Mouse (Mus musculus) embryonic facial prominence, embryonic 11.5 days (tissue): ENCODE results near the gene Ppara. TPM values are rescaled to one million over a fixed set of nuclear protein-coding genes. Genes with fewer than 3 reads are reported as not detected.

Experiments used
- ATAC-seq: fragments of 200-750 bp; cut with Nextera tagmentation; replicated peaks from 2 replicates; pipeline ENCODE4 v1.8.0; 2017; ENCODE audit warnings: low read depth; ENCODE audit not compliant: insufficient number of reproducible peaks, low FRiP score, low TSS enrichment
- DNase-seq: peaks from one replicate; pipeline ENCODE4 v3.0.0-alpha.2; 2015; ENCODE audit warnings: low spot score
- H3K27ac ChIP-seq: fragments of 300-500 bp; sonication (generic); replicated peaks from 2 replicates; pipeline ENCODE4 v1.5.1; 2014; ENCODE audit warnings: mild to moderate bottlenecking, low read depth, low read length, control low read depth
- H3K27me3 ChIP-seq: fragments of 300-500 bp; sonication (generic); 2 replicates; pipeline ENCODE4 v1.6.1; 2014; ENCODE audit warnings: mild to moderate bottlenecking, low read length, moderate library complexity, mixed read lengths; ENCODE audit not compliant: control insufficient read depth, insufficient read depth
- H3K36me3 ChIP-seq: fragments of 300-500 bp; sonication (generic); replicated peaks from 2 replicates; pipeline ENCODE4 v1.6.1; 2014; ENCODE audit warnings: low read depth, mild to moderate bottlenecking, low read length, moderate library complexity, mixed read lengths; ENCODE audit not compliant: control insufficient read depth, insufficient read depth
- H3K4me1 ChIP-seq: fragments of 300-500 bp; sonication (generic); 2 replicates; pipeline ENCODE4 v1.6.1; 2014; ENCODE audit warnings: low read length, mixed read lengths; ENCODE audit not compliant: control insufficient read depth, insufficient read depth
- H3K4me2 ChIP-seq: fragments of 300-500 bp; sonication (generic); 2 replicates; pipeline ENCODE4 v1.6.1; 2014; ENCODE audit warnings: low read depth, mild to moderate bottlenecking, control low read depth, low read length, moderate library complexity
- H3K4me3 ChIP-seq: fragments of 300-500 bp; sonication (generic); 2 replicates; pipeline ENCODE4 v1.5.1; 2014; ENCODE audit warnings: low read depth, low read length, control low read depth
- H3K9ac ChIP-seq: fragments of 300-500 bp; sonication (generic); replicated peaks from 2 replicates; pipeline ENCODE4 v1.6.1; 2014; ENCODE audit warnings: mild to moderate bottlenecking, control low read depth, low read length
- H3K9me3 ChIP-seq: fragments of 300-500 bp; sonication (generic); replicated peaks from 2 replicates; pipeline ENCODE4 v1.6.1; 2016; ENCODE audit warnings: mild to moderate bottlenecking, low read length, inconsistent platforms, mixed read lengths; ENCODE audit not compliant: control insufficient read depth
- WGBS: fragments of 180-500 bp; shearing (Covaris S2); extraction: QIAGEN DNeasy Blood & Tissue Kit; methylation state at CpG from one replicate; pipeline ENCODE4 v1.1.7; 2014; 5-methylcytosine and 5-hydroxymethylcytosine counted together
- polyA plus RNA-seq: library from polyadenylated mRNA; unstranded; fragments of >200 nt; fragmentation: Nextera tagmentation; extraction: Ambion mirVana; gene quantifications from 2 replicates; pipeline ENCODE4 v1.2.1, GENCODE M21; 2014

Gene Ppara
- polyA plus RNA-seq, 1 experiment from 2014 or later = 0.28 TPM

- Histone ChIP-seq H3K9me3 (no peaks in the 10 kb centered on the region), H3K9ac (peak overlapping the region; percentile 85), H3K36me3 (no peaks in the 10 kb centered on the region), H3K27ac (no peak overlapping the region), H3K4me1 (peaks cover 3% of the 10 kb centered on the region; the same call in 1 of the 2 replicates), H3K27me3 (no peaks in the 10 kb centered on the region), H3K4me2 (peak overlapping the region; percentile 93), H3K4me3 (peak overlapping the region; percentile 79)
- ATAC-seq = peak; percentile 83
- DNase-seq = peak; percentile 14
- 7% methylated on average over 36 of the region's 36 CpGs for WGBS
Measured at GRCm38 (mm10) chr15:85810806-85811521, 76.2 kb downstream of the Ppara start.

DNA sequence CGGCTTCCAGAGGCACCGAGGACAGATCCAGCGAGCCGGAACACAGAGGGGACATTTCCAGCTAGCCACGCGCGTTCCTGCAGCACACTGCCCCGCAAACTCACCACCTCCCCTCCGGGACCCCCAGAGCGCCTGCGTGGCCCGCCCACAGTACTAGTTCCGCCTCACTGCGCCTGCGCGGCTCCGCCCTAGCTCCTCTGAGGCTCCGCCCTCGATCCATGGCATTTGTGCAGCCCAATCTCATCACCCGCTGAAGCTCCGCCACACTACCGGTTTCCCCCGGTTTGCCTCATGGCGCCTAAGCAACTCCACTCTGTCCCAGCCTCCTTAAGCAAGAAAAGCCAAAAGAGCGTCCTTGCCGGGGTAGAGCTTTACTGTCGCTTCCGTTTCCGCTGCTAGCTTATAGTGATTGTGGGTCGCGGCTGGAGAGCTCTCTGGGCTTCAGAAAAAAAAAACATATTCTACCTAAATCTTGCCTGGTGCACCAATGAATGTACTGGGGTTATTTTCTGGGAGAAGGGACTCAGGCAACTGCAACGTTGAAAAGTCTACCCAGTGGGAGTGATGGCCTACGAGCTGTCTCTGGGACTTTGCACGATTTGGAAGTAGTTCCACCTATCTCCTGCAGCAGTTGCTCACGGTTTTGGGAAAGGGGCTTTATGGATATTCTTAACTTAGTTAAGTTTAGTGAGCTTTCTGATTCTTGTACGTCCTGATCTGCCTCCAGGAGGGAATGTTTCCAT, 76.9 kb downstream of the Ppara start, which contains the start of gene Cdpf1:
TSS of gene Cdpf1 (minus strand) at position 163 of the 743 bp plus-strand sequence.
- WGBS = 4% methylated on average over 36 of the region's 36 CpGs
- H3K36me3 ChIP-seq = no peaks in the 10 kb centered on the region
- peak; percentile 92 for ATAC-seq

GRCm38 (mm10) chr15:85813428-85813827, 78.6 kb downstream of the Ppara start:
- no peaks in the 10 kb centered on the region for H3K36me3 ChIP-seq
- H3K27me3 ChIP-seq = no peaks in the 10 kb centered on the region
- 71% methylated on average over 10 of the region's 10 CpGs for WGBS
- no peak overlapping the region for H3K9ac ChIP-seq
- H3K27ac ChIP-seq = no peak overlapping the region
- ATAC-seq (no peak), DNase-seq (no peak)
- H3K9me3 ChIP-seq = no peaks in the 10 kb centered on the region
- H3K4me1 ChIP-seq = peaks cover 3% of the 10 kb centered on the region; the same call in 1 of the 2 replicates
- no peak overlapping the region for H3K4me2 ChIP-seq
- H3K4me3 ChIP-seq = no peak overlapping the region

More for the DNA sequence above, 76.9 kb downstream of the Ppara start, which contains the start of gene Cdpf1:
- Histone ChIP-seq H3K9ac (peak within 1 kb of the TSS; percentile 85), H3K9me3 (no peaks in the 10 kb centered on the region), H3K27ac (peak within 1 kb of the TSS; percentile 72), H3K27me3 (no peaks in the 10 kb centered on the region), H3K4me2 (peak within 1 kb of the TSS; percentile 93), H3K4me1 (peaks cover 3% of the 10 kb centered on the region; the same call in 1 of the 2 replicates), H3K4me3 (peak within 1 kb of the TSS; percentile 79)
- peak; percentile 99 for DNase-seq

- H3K4me2 ChIP-seq = peak within 1 kb of the TSS; percentile 98
- peak; percentile 67; the same call in 1 of the 2 replicates for ATAC-seq
- no peaks in the 10 kb centered on the region for H3K4me1 ChIP-seq
- H3K27me3 ChIP-seq = peaks cover 2% of the 10 kb centered on the region; the same call in 1 of the 2 replicates
- DNase-seq = peak; percentile 37
- H3K27ac ChIP-seq = no peak within 1 kb of the TSS
- H3K9ac ChIP-seq = peak within 1 kb of the TSS; percentile 85
- peak within 1 kb of the TSS; percentile 49 for H3K4me3 ChIP-seq
- WGBS = 1% methylated on average over 64 of the region's 65 CpGs
- no peaks in the 10 kb centered on the region for H3K36me3 ChIP-seq
- H3K9me3 ChIP-seq = no peaks in the 10 kb centered on the region
Measured at GRCm38 (mm10) chr15:85821203-85822010, 86.6 kb downstream of the Ppara start, which contains the start of gene Pkdrej. TSS of gene Pkdrej (minus strand) at chr15:85821734.

GRCm38 (mm10) chr15:85822011-85822359, 87.2 kb downstream of the Ppara start:
- H3K4me1 ChIP-seq = no peaks in the 10 kb centered on the region
- H3K9ac ChIP-seq = peak overlapping the region; percentile 85
- DNase-seq = peak; percentile 47
- peaks cover 2% of the 10 kb centered on the region; the same call in 1 of the 2 replicates for H3K27me3 ChIP-seq
- H3K27ac ChIP-seq = no peak overlapping the region
- ATAC-seq = no peak
- H3K36me3 ChIP-seq = no peaks in the 10 kb centered on the region
- peak overlapping the region; percentile 49 for H3K4me3 ChIP-seq
- no peaks in the 10 kb centered on the region for H3K9me3 ChIP-seq
- peak overlapping the region; percentile 98 for H3K4me2 ChIP-seq
- whole genome bisulfite sequencing = 13% methylated on average over 4 of the region's 4 CpGs

DNA sequence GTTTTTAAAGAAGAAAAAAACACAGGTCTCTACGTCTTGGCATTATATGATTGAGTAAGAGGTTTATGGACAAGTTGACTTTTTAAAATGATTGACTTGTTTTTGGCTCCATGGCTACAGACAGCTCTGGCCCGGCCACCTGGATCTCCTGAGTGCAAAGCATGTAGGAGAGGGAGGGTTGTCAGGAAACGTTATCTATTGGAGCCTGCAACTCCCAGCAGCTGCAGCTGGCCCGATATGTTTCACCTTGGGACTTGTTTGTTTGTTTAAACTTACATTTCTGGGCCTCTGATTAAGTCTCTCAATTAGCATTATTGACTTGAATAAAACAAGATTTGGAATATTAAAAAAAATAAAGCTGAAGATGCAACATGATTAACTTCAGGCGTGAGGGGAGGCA, 91.9 kb downstream of the Ppara start:
- no peaks in the 10 kb centered on the region for H3K36me3 ChIP-seq
- DNase-seq = no peak
- H3K9ac ChIP-seq = no peak overlapping the region
- no peak overlapping the region for H3K27ac ChIP-seq
- no peak overlapping the region for H3K4me3 ChIP-seq
- no peaks in the 10 kb centered on the region for H3K9me3 ChIP-seq
- H3K4me2 ChIP-seq = no peak overlapping the region
- no peaks in the 10 kb centered on the region for H3K27me3 ChIP-seq
- no peak for ATAC-seq
- 71% methylated on average over 5 of the region's 5 CpGs for WGBS
- H3K4me1 ChIP-seq = no peaks in the 10 kb centered on the region

- ATAC-seq (no peak), DNase-seq (no peak)
- Histone ChIP-seq H3K4me3 (no peak overlapping the region), H3K27me3 (no peaks in the 10 kb centered on the region), H3K4me2 (no peak overlapping the region), H3K27ac (no peak overlapping the region), H3K36me3 (no peaks in the 10 kb centered on the region), H3K9ac (no peak overlapping the region), H3K9me3 (no peaks in the 10 kb centered on the region), H3K4me1 (no peaks in the 10 kb centered on the region)
- WGBS = 87% methylated on average over 4 of the region's 4 CpGs
Measured at GRCm38 (mm10) chr15:85828071-85828470, 93.3 kb downstream of the Ppara start.
